Mouse (Mus musculus) heart, postnatal 0 days (tissue): ENCODE measurements at regions not wholly inside any gene's neighbourhood (a gene's known extent, or its start where the extent isn't known, plus 50 kb on each side); places are given as distances from the start of the nearest gene placed in this dataset.
A peak's percentile ranks its signal among the peaks of the same experiment; 100 is the strongest.

Experiments used
- ATAC-seq: fragments of 200-750 bp; cut with Nextera tagmentation; 2 replicates; pipeline ENCODE4 v1.8.0; 2017; ENCODE audit warnings: low read depth, moderate number of reproducible peaks, moderate library complexity; ENCODE audit not compliant: insufficient read depth
- DNase-seq: peaks from one replicate; pipeline ENCODE4 v3.0.0-alpha.2; 2016; ENCODE audit warnings: low spot score
- H3K27ac ChIP-seq: fragments of 300-500 bp; sonication (generic); 2 replicates; pipeline ENCODE4 v1.5.1; 2014; ENCODE audit warnings: low read depth, mild to moderate bottlenecking
- H3K27me3 ChIP-seq: fragments of 300-500 bp; sonication (generic); 2 replicates; pipeline ENCODE4 v1.6.1; 2014; ENCODE audit warnings: low read length, mixed read lengths; ENCODE audit not compliant: control insufficient read depth, insufficient read depth
- H3K36me3 ChIP-seq: fragments of 300-500 bp; sonication (generic); replicated peaks from 2 replicates; pipeline ENCODE4 v1.6.1; 2014; ENCODE audit warnings: low read length, mixed read lengths; ENCODE audit not compliant: control insufficient read depth, insufficient read depth
- H3K4me1 ChIP-seq: fragments of 300-500 bp; sonication (generic); 2 replicates; pipeline ENCODE4 v1.6.1; 2014; ENCODE audit warnings: antibody characterized with exemption; ENCODE audit not compliant: control insufficient read depth, insufficient read depth
- H3K4me2 ChIP-seq: fragments of 300-500 bp; sonication (generic); 2 replicates; pipeline ENCODE4 v1.6.1; 2014; ENCODE audit warnings: low read depth, mild to moderate bottlenecking, low read length, moderate library complexity
- H3K4me3 ChIP-seq: fragments of 300-500 bp; sonication (generic); 2 replicates; pipeline ENCODE4 v1.5.1; 2014; ENCODE audit warnings: low read depth, low read length
- H3K9ac ChIP-seq: fragments of 300-500 bp; sonication (generic); replicated peaks from 2 replicates; pipeline ENCODE4 v1.6.1; 2014; ENCODE audit warnings: low read depth, low read length, mixed read lengths
- H3K9me3 ChIP-seq: fragments of 300-500 bp; sonication (generic); replicated peaks from 2 replicates; pipeline ENCODE4 v1.6.1; 2016; ENCODE audit warnings: low read length; ENCODE audit not compliant: control insufficient read depth
- CTCF ChIP-seq: IDR thresholded peaks from 2 replicates; pipeline ENCODE4 v1.5.1; 2016; ENCODE audit warnings: antibody characterized with exemption, control low read depth, low read depth
- EP300 ChIP-seq: IDR thresholded peaks from 2 replicates; pipeline ENCODE4 v1.6.1; 2016; ENCODE audit warnings: antibody characterized with exemption, low read depth
- WGBS: fragments of 180-500 bp; shearing (Covaris S2); extraction: QIAGEN DNeasy Blood & Tissue Kit; methylation state at CpG from one replicate; pipeline ENCODE4 v1.1.7; 2014; 5-methylcytosine and 5-hydroxymethylcytosine counted together

DNA sequence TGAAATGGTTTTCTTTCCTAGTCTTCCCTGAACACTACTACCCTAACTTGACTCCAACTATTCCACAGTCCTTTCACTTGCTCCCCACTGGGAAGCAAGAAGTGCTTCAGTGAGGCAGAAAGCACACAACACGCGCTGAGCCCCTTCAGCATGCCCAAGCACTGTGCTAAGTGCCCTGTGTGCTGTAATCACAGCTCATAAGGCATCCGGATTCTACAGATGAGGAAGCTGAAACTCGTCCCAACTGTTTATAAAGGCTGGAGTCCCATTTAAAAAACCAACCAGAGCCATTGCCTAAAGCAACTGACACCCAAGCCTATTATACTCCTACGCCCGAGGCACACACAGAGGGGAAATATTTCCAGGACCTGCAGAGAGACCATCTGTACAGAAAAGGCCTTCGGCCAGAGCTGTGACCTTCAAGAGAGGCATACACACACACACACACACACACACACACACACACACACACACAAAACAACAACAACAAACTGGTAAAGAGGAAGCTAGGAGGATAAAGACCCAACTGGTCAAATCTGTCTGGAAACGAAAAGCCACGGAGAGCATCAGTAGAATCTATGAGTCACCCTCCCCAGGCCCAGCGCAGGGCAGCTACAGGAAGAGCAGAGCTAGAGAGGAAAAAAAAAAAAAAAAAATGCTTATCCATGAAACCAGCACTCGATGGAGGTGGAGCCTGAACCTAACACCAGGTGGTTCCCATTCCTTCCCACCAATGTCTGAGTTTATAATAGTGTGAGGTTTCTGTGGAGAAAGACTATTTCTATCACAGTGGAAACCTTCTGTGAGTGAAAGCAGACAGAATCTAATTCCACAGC is 315.4 kb upstream of the Jmjd1c start:
- H3K4me1 ChIP-seq: no peaks in the 10 kb centered on the region
- H3K9me3 ChIP-seq: no peaks in the 10 kb centered on the region
- no peaks in the 10 kb centered on the region for H3K27me3 ChIP-seq
- no peak overlapping the region for H3K9ac ChIP-seq
- no peaks in the 10 kb centered on the region for H3K36me3 ChIP-seq
- TF ChIP-seq EP300 (no peak), CTCF (no peak)
- ATAC-seq (0 out of 2 replicates have a peak, but pooled peaks have one; percentile 20), DNase-seq (peak; percentile 17)
- H3K4me2 ChIP-seq: no peak overlapping the region
- WGBS: 57% methylated on average over 11 of the region's 11 CpGs
- H3K4me3 ChIP-seq: no peak overlapping the region
- no peak overlapping the region for H3K27ac ChIP-seq

DNA sequence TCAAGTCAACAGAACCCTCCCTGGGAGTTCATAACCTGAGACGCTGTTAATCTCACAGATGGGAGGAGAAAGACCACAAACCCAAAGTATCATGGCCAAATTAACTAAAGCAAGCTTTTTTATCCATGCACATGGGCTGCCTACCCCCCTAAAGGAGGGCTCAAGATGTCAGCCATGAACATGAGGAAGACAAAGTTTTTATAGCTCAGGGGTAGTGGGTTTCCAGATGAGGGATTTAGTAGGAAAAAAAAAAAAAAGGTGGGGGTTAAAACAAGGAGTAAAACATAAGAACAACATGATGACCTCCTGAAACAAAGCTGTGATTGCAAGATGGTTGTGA is 314.8 kb upstream of the Jmjd1c start:
- no peaks in the 10 kb centered on the region for H3K27me3 ChIP-seq
- no peak for ATAC-seq
- no peaks in the 10 kb centered on the region for H3K9me3 ChIP-seq
- H3K4me3 ChIP-seq: no peak overlapping the region
- H3K27ac ChIP-seq: no peak overlapping the region
- H3K4me1 ChIP-seq: no peaks in the 10 kb centered on the region
- no peak for TF ChIP-seq CTCF
- TF ChIP-seq EP300: no peak
- no peaks in the 10 kb centered on the region for H3K36me3 ChIP-seq
- 54% methylated on average over 1 of the region's 1 CpGs for WGBS
- H3K9ac ChIP-seq: no peak overlapping the region
- H3K4me2 ChIP-seq: no peak overlapping the region
- DNase-seq: no peak

DNA sequence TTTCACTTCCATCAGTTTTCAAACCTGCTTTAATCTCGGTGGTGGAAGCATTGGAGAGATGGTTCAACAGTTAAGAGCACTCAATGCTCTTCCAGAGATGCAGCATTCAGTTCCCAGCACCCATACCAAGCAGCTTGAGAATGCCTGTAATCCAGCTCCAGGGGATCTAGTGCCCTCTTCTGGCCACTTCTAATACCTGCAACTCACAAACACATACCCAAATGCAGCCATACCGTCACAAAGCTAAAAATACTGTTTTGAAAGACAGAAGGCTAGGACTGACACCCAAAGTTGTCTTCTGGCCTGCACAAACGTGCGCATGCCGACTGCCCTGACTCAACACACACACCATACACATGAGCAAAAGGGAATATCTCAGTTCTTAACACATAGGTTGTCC is 313.9 kb upstream of the Jmjd1c start:
- Histone ChIP-seq H3K9me3 (no peaks in the 10 kb centered on the region), H3K4me2 (no peak overlapping the region), H3K36me3 (no peaks in the 10 kb centered on the region), H3K27ac (no peak overlapping the region), H3K4me3 (no peak overlapping the region), H3K9ac (no peak overlapping the region), H3K4me1 (no peaks in the 10 kb centered on the region), H3K27me3 (no peaks in the 10 kb centered on the region)
- ATAC-seq (no peak), DNase-seq (no peak)
- no peak for TF ChIP-seq EP300
- TF ChIP-seq CTCF: no peak
- 91% methylated on average over 5 of the region's 5 CpGs for WGBS

DNA sequence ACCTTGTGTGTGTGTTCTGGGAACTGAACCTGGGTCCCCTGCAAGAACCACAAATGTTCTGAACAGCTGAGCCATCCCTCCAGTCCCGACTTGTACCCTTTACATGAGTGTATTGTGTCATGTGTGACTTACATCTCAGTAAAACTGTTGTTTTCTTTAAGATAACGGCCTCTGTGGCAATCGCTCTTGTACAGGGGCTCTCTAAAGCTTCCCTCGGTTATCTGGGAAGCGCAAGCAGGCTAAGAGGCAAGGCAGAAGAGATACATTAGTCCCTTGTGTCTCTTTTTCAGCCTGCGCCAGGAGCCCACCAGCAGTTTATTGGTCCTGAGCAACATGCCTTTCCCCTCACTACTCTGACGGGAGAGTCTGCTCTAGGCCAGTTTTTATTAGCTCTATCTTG is 308.1 kb upstream of the Jmjd1c start:
- no peak overlapping the region for H3K4me2 ChIP-seq

DNA sequence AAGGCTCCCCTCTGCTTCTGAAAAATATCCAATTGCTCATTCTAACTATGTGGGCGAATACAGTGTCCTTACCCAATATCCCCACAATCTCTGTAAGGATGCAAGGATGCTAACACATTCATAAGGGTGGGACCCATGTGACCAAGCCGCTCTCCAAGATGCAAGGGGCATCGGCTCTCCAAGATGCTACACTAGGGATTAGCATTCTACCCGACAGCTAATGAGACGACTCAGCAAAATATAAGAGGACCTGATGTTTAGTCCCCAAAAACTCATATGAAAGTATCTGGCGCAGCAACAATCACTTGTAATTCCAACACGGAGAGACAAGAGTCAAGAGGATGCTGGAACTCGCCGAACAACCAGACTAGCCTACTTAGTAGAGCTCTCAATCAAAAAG is 299.6 kb upstream of the Jmjd1c start:
- 81% methylated on average over 9 of the region's 9 CpGs for WGBS

More for the DNA sequence above, 308.1 kb upstream of the Jmjd1c start:
- DNase-seq: no peak
- Histone ChIP-seq H3K27me3 (no peaks in the 10 kb centered on the region), H3K9ac (no peak overlapping the region), H3K36me3 (no peaks in the 10 kb centered on the region), H3K27ac (no peak overlapping the region), H3K4me1 (no peaks in the 10 kb centered on the region), H3K9me3 (no peaks in the 10 kb centered on the region), H3K4me3 (no peak overlapping the region)
- WGBS: 48% methylated on average over 7 of the region's 7 CpGs
- ATAC-seq: no peak
- TF ChIP-seq EP300: no peak
- no peak for TF ChIP-seq CTCF

DNA sequence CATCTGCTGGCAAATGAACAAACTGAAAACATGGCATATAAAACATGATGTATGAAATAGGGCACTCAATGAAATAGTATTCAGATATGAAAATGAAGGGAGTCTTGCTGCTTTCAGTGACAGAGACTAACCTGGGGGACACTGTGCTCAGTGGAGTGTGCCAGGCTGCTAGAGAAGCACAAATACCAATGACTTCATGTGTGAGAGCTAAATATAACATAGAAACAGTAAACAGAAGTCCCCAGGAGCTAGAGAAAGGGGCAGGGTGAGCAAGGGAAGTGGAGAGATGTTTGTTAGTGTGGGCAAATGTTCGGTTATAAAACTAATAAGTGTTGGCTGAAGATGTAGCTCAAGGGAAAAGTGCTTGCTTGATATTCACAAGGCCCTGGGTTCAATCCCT is 293.2 kb upstream of the Jmjd1c start:
- Histone ChIP-seq H3K4me2 (no peak overlapping the region), H3K4me3 (no peak overlapping the region), H3K27me3 (no peaks in the 10 kb centered on the region), H3K9me3 (0 out of 2 replicates have a peak, but pooled peaks cover 4% of the 10 kb centered on the region), H3K4me1 (no peaks in the 10 kb centered on the region), H3K9ac (no peak overlapping the region), H3K36me3 (no peaks in the 10 kb centered on the region), H3K27ac (no peak overlapping the region)
- ATAC-seq: peak; percentile 27; the same call in 1 of the 2 replicates
- TF ChIP-seq EP300 (no peak), CTCF (no peak)
- 50% methylated on average over 1 of the region's 1 CpGs for WGBS
- no peak for DNase-seq

More for the DNA sequence above, 299.6 kb upstream of the Jmjd1c start:
- no peaks in the 10 kb centered on the region for H3K36me3 ChIP-seq
- TF ChIP-seq EP300 (no peak), CTCF (no peak)
- DNase-seq (no peak), ATAC-seq (no peak)
- no peaks in the 10 kb centered on the region for H3K4me1 ChIP-seq
- H3K27me3 ChIP-seq: no peaks in the 10 kb centered on the region
- H3K9ac ChIP-seq: no peak overlapping the region
- H3K4me3 ChIP-seq: no peak overlapping the region
- no peak overlapping the region for H3K27ac ChIP-seq
- H3K9me3 ChIP-seq: no peaks in the 10 kb centered on the region
- no peak overlapping the region for H3K4me2 ChIP-seq
